Mouse (Mus musculus) heart, postnatal 0 days (tissue): ENCODE data around the gene Dync2li1. TPM values are rescaled to one million over a fixed set of nuclear protein-coding genes. Genes with fewer than 3 reads are reported as not detected.

ENCODE experiments used
- ATAC-seq: fragments of 200-750 bp; cut with Nextera tagmentation; 2 replicates; pipeline ENCODE4 v1.8.0; 2017; ENCODE audit warnings: low read depth, moderate number of reproducible peaks, moderate library complexity; ENCODE audit not compliant: insufficient read depth
- DNase-seq: peaks from one replicate; pipeline ENCODE4 v3.0.0-alpha.2; 2016; ENCODE audit warnings: low spot score
- H3K27ac ChIP-seq: fragments of 300-500 bp; sonication (generic); 2 replicates; pipeline ENCODE4 v1.5.1; 2014; ENCODE audit warnings: low read depth, mild to moderate bottlenecking
- H3K27me3 ChIP-seq: fragments of 300-500 bp; sonication (generic); 2 replicates; pipeline ENCODE4 v1.6.1; 2014; ENCODE audit warnings: low read length, mixed read lengths; ENCODE audit not compliant: control insufficient read depth, insufficient read depth
- H3K36me3 ChIP-seq: fragments of 300-500 bp; sonication (generic); replicated peaks from 2 replicates; pipeline ENCODE4 v1.6.1; 2014; ENCODE audit warnings: low read length, mixed read lengths; ENCODE audit not compliant: control insufficient read depth, insufficient read depth
- H3K4me1 ChIP-seq: fragments of 300-500 bp; sonication (generic); 2 replicates; pipeline ENCODE4 v1.6.1; 2014; ENCODE audit warnings: antibody characterized with exemption; ENCODE audit not compliant: control insufficient read depth, insufficient read depth
- H3K4me2 ChIP-seq: fragments of 300-500 bp; sonication (generic); 2 replicates; pipeline ENCODE4 v1.6.1; 2014; ENCODE audit warnings: low read depth, mild to moderate bottlenecking, low read length, moderate library complexity
- H3K4me3 ChIP-seq: fragments of 300-500 bp; sonication (generic); 2 replicates; pipeline ENCODE4 v1.5.1; 2014; ENCODE audit warnings: low read depth, low read length
- H3K9ac ChIP-seq: fragments of 300-500 bp; sonication (generic); replicated peaks from 2 replicates; pipeline ENCODE4 v1.6.1; 2014; ENCODE audit warnings: low read depth, low read length, mixed read lengths
- H3K9me3 ChIP-seq: fragments of 300-500 bp; sonication (generic); replicated peaks from 2 replicates; pipeline ENCODE4 v1.6.1; 2016; ENCODE audit warnings: low read length; ENCODE audit not compliant: control insufficient read depth
- CTCF ChIP-seq: IDR thresholded peaks from 2 replicates; pipeline ENCODE4 v1.5.1; 2016; ENCODE audit warnings: antibody characterized with exemption, control low read depth, low read depth
- EP300 ChIP-seq: IDR thresholded peaks from 2 replicates; pipeline ENCODE4 v1.6.1; 2016; ENCODE audit warnings: antibody characterized with exemption, low read depth
- WGBS: fragments of 180-500 bp; shearing (Covaris S2); extraction: QIAGEN DNeasy Blood & Tissue Kit; methylation state at CpG from one replicate; pipeline ENCODE4 v1.1.7; 2014; 5-methylcytosine and 5-hydroxymethylcytosine counted together
- polyA plus RNA-seq: library from polyadenylated mRNA; unstranded; fragments of >200 nt; fragmentation: Nextera tagmentation; extraction: Ambion mirVana; gene quantifications from 2 replicates; pipeline ENCODE4 v1.2.1, GENCODE M21; 2015
- total RNA-seq: library from RNA; depleted of rRNA; stranded (reverse); fragments of >200 nt; gene quantifications from 2 replicates; pipeline ENCODE4 v1.2.3, GENCODE M21; 2014; ENCODE audit warnings: low replicate concordance

Gene Dync2li1
- total and polyA plus RNA-seq, 2 experiments from 2014 or later: 6.6 TPM; not detected in 1

- no peak for ATAC-seq
- no peak overlapping the region for H3K27ac ChIP-seq
- H3K9ac ChIP-seq: no peak overlapping the region
- H3K9me3 ChIP-seq: no peaks in the 10 kb centered on the region
- no peak overlapping the region for H3K4me3 ChIP-seq
- no peaks in the 10 kb centered on the region for H3K36me3 ChIP-seq
- H3K27me3 ChIP-seq: peaks cover 18% of the 10 kb centered on the region
- no peak for DNase-seq
- H3K4me1 ChIP-seq: no peaks in the 10 kb centered on the region
- WGBS: 50% methylated on average over 4 of the region's 4 CpGs
- H3K4me2 ChIP-seq: no peak overlapping the region; the same call in 1 of the 2 replicates
- no peak for TF ChIP-seq EP300
- no peak for TF ChIP-seq CTCF
Measured at GRCm38 (mm10) chr17:84675204-84675603, 48.9 kb downstream of the Dync2li1 start.

GRCm38 (mm10) chr17:84675951-84676366, 49.7 kb downstream of the Dync2li1 start, which contains the start of gene Abcg8:
TSS of gene Abcg8 (plus strand) at chr17:84676302.
- Histone ChIP-seq H3K4me1 (no peaks in the 10 kb centered on the region), H3K27ac (no peak within 1 kb of the TSS), H3K9me3 (no peaks in the 10 kb centered on the region), H3K27me3 (peaks cover 18% of the 10 kb centered on the region), H3K36me3 (no peaks in the 10 kb centered on the region), H3K9ac (no peak within 1 kb of the TSS), H3K4me2 (peak within 1 kb of the TSS; percentile 71), H3K4me3 (peak within 1 kb of the TSS; percentile 35)
- TF ChIP-seq CTCF (no peak), EP300 (no peak)
- 2% methylated on average over 24 of the region's 24 CpGs for WGBS
- ATAC-seq: no peak
- DNase-seq: no peak

DNA sequence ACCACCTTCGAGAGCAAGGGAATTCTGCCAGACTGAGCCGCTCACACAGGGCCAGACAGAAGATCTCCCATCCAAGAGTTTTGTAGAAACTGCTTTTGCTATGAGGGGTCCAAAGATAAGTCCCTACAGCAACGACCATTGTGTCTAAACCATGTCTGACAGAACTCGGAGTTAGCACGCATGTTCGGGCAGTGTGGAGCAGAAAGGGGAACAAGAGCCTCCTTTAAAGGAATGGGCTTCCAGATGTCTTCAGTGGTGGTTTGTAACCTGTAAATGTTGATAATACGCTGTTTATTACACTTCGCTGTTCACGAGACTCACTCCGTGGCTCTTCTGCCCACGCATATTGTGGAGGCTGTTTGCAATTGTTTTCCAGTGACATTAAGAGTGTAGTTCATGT, 51.3 kb downstream of the Dync2li1 start:
- Histone ChIP-seq H3K9ac (no peak overlapping the region), H3K27ac (no peak overlapping the region), H3K9me3 (no peaks in the 10 kb centered on the region), H3K36me3 (no peaks in the 10 kb centered on the region), H3K4me2 (no peak overlapping the region), H3K4me1 (no peaks in the 10 kb centered on the region), H3K4me3 (no peak overlapping the region), H3K27me3 (peaks cover 18% of the 10 kb centered on the region)
- 80% methylated on average over 11 of the region's 11 CpGs for WGBS
- TF ChIP-seq CTCF (no peak), EP300 (no peak)
- DNase-seq: no peak
- no peak for ATAC-seq

DNA sequence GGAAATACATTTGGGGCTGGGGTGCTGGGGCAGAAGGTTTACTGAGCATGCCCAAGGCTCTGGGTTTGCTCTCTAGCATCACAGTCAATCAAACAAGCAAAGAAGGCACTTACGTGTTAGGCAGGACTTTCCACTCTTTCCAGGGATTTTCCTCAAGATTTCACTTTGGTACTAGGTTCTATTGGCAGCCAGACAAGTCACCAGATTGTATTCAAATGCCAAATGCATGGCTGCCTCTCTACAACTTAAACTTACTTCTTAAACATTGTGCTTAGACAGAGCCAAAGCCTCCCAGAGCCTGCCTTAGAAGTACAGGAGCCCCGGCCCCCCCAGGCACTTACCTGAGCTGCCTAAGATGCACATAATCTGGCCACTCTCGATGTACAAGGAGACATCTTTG, 55.4 kb downstream of the Dync2li1 start:
- Histone ChIP-seq H3K27me3 (no peaks in the 10 kb centered on the region), H3K4me1 (no peaks in the 10 kb centered on the region), H3K4me3 (no peak overlapping the region), H3K36me3 (no peaks in the 10 kb centered on the region), H3K9me3 (no peaks in the 10 kb centered on the region), H3K4me2 (no peak overlapping the region), H3K9ac (no peak overlapping the region), H3K27ac (no peak overlapping the region)
- TF ChIP-seq CTCF (no peak), EP300 (no peak)
- DNase-seq: no peak
- ATAC-seq: no peak
- WGBS: 88% methylated on average over 3 of the region's 3 CpGs

DNA sequence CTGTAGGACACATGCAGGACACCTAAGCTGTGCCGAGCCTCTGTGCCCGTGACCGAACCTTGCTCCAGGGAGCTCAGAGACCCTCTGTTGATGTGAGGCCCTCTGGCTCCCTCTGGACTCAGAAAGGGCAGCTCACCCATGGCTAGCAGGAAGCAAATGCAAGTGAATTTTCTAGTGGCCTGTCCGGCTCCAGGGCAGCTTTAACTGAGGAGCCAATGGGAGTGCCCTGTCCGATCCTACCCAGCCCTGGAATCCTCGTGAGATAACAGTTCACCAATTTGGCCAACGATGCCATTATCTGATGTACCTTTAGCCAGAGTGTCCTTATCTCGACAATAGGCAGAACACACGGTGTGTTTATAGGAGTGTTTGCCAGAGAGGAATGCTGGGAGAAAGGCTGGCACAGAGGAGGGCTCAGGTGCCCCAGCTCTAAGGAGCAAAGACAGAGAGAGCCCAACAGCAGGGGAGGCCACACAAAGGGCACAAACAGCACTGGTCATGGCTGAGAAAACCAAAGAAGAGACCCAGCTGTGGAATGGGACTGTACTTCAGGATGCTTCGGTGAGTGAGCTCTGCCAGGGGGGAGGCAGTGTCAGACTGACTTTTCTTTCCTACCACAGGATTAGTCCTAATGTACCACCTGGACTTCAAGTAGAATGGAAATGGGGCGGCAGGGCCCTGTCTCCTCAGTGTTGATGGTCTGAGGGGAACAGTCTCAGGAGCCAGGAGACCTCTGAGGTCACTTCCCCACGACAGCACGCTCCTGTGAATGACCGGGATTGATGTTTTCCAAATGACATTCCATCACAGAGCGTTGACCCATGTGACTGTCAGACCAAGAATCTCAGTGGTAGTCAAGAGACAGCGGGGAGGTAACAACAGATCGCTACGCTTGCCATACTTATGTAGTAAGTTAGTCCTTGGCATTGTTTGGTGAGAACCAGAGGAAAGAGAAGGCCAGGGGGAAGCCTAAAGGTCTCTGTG, 56.7 kb downstream of the Dync2li1 start, which contains the start of gene Abcg5:
Gene Abcg5 (minus strand): TSS at position 278 of the 984 bp plus-strand sequence.
- H3K4me1 ChIP-seq: no peaks in the 10 kb centered on the region
- H3K4me2 ChIP-seq: no peak within 1 kb of the TSS
- 60% methylated on average over 18 of the region's 18 CpGs for WGBS
- DNase-seq (no peak), ATAC-seq (no peak)
- no peaks in the 10 kb centered on the region for H3K36me3 ChIP-seq
- H3K9me3 ChIP-seq: no peaks in the 10 kb centered on the region
- H3K4me3 ChIP-seq: no peak within 1 kb of the TSS
- H3K27me3 ChIP-seq: no peaks in the 10 kb centered on the region
- H3K9ac ChIP-seq: no peak within 1 kb of the TSS
- no peak within 1 kb of the TSS for H3K27ac ChIP-seq
- TF ChIP-seq CTCF (no peak), EP300 (no peak)

- 31% methylated on average over 6 of the region's 6 CpGs for WGBS
- H3K4me2 ChIP-seq: no peak overlapping the region
- H3K36me3 ChIP-seq: no peaks in the 10 kb centered on the region
- H3K4me1 ChIP-seq: no peaks in the 10 kb centered on the region
- no peak overlapping the region for H3K4me3 ChIP-seq
- ATAC-seq: no peak
- H3K27me3 ChIP-seq: no peaks in the 10 kb centered on the region
- H3K27ac ChIP-seq: no peak overlapping the region
- H3K9ac ChIP-seq: no peak overlapping the region
- no peaks in the 10 kb centered on the region for H3K9me3 ChIP-seq
- DNase-seq: no peak
- TF ChIP-seq CTCF (no peak), EP300 (no peak)
Measured at GRCm38 (mm10) chr17:84684284-84684683, 58.0 kb downstream of the Dync2li1 start.
